Mouse (Mus musculus) stomach, postnatal 0 days (tissue): ENCODE measurements around the gene Cd8b1.

Source experiments
- CTCF ChIP-seq: IDR thresholded peaks from 2 replicates; pipeline ENCODE4 v1.5.1; 2016; ENCODE audit warnings: antibody characterized with exemption, low read depth, mild to moderate bottlenecking, moderate library complexity
- EP300 ChIP-seq: optimal IDR thresholded peaks from 2 replicates; pipeline ENCODE3; 2016; ENCODE audit warnings: antibody characterized with exemption

GRCm38 (mm10) chr6:71273715-71274114 lies 48.9 kb upstream of the Cd8b1 start:
- TF ChIP-seq CTCF (no peak), EP300 (no peak)
